Mouse (Mus musculus) cortical plate, adult 2 months (tissue): Measurements from ENCODE around the gene Eif2ak3. TPM values are rescaled to one million over a fixed set of nuclear protein-coding genes. Genes with fewer than 3 reads are reported as not detected.
A peak's percentile ranks its signal among the peaks of the same experiment; 100 is the strongest.

Experiments
- H3K27ac ChIP-seq: fragments of 200-500 bp; 2 replicates; pipeline ENCODE4 v1.5.1; 2012; ENCODE audit warnings: low read length, control low read depth, inconsistent platforms; ENCODE audit not compliant: insufficient read depth
- H3K4me1 ChIP-seq: fragments of 200-500 bp; 2 replicates; pipeline ENCODE4 v1.6.1; 2011; ENCODE audit warnings: low read length; ENCODE audit not compliant: control insufficient read depth, insufficient read depth
- H3K4me3 ChIP-seq: fragments of 200-500 bp; 2 replicates; pipeline ENCODE4 v1.5.1; 2011; ENCODE audit warnings: mild to moderate bottlenecking, low read length, control low read depth; ENCODE audit not compliant: insufficient read depth
- CTCF ChIP-seq: fragments of 200-500 bp; IDR thresholded peaks from 2 replicates; pipeline ENCODE4 v1.5.1; 2011; ENCODE audit warnings: mild to moderate bottlenecking, control low read depth, low read length; ENCODE audit not compliant: insufficient read depth; ENCODE audit errors: extremely low read depth
- POLR2A ChIP-seq: fragments of 200-500 bp; IDR thresholded peaks from 2 replicates; pipeline ENCODE4 v1.6.1; 2011; ENCODE audit warnings: mild to moderate bottlenecking, low read length, control low read depth; ENCODE audit not compliant: insufficient read depth; ENCODE audit errors: extremely low read depth
- polyA plus RNA-seq: library from polyadenylated mRNA; depleted of rRNA; stranded (reverse); fragments of >200 nt; gene quantifications from 2 replicates; pipeline ENCODE4 v1.2.3, GENCODE M21; 2012; rRNA removed

Gene Eif2ak3
- polyA plus RNA-seq: 16.0 and 17.8 TPM in 2 replicates

DNA sequence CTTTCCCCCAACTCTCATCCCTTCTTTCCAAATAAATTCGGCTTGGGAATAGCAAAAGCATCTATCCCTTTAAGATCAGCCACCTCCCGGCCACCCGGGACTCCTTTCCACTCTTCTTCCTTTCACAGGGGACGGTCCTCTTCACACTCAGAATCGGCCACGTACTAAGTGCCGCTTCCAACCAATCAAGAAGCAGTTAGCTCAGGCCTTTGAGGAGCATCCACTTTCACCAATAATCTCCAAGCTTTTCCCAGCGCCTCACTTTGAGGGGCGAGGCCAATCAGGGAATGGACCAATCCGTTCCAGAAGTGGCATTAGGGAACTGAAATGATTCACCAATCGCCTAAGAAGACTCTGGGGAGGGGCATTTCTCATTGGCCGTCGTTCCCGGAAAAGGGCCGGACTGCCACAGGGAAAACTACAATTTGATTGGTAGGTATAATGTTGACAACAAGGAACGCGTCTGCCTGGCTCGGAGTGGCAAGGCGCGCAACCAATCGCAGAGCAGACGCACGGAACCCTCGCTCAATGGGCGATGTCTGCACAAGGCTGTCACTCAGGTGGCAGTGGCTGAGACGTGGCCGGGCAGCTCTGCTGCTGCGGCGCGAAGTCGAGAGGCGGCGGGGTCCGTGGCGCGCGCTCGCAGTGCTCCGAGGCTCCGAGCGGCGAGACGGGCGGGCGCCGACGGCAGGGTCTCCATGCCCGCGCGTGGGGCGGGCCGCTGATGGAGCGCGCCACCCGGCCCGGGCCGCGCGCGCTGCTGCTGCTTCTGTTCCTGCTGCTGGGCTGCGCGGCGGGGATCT, at the start of gene Eif2ak3:
Gene Eif2ak3 (plus strand): TSS at position 514 of the 803 bp plus-strand sequence.
- Histone ChIP-seq H3K4me3 (peak within 1 kb of the TSS; percentile 94), H3K4me1 (peaks cover 6% of the 10 kb centered on the region), H3K27ac (peak within 1 kb of the TSS; percentile 21)
- TF ChIP-seq CTCF (no peak), POLR2A (peak; percentile 99)

DNA sequence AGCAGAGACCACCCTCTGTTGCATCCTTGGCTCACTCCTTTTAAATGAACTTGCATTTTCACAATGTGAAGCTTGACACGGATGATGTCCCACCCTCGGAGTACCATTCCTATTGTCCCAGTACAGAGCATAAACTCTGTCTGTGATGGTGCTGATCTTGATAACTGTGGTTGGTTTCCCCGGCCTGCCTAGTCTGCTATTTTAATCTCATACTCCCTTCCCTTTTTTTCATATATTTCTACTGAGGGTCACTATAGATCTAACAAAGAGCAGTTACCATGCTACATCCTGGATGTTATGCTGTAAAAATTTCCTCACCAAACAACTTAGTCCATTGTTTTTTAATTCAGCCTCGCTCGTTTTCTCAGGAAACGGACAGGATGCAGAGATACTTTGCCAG, 47.4 kb upstream of the Eif2ak3 start:
- no peak for TF ChIP-seq CTCF
- TF ChIP-seq POLR2A: no peak
- Histone ChIP-seq H3K4me1 (no peaks in the 10 kb centered on the region), H3K4me3 (no peak overlapping the region), H3K27ac (no peak overlapping the region)

DNA sequence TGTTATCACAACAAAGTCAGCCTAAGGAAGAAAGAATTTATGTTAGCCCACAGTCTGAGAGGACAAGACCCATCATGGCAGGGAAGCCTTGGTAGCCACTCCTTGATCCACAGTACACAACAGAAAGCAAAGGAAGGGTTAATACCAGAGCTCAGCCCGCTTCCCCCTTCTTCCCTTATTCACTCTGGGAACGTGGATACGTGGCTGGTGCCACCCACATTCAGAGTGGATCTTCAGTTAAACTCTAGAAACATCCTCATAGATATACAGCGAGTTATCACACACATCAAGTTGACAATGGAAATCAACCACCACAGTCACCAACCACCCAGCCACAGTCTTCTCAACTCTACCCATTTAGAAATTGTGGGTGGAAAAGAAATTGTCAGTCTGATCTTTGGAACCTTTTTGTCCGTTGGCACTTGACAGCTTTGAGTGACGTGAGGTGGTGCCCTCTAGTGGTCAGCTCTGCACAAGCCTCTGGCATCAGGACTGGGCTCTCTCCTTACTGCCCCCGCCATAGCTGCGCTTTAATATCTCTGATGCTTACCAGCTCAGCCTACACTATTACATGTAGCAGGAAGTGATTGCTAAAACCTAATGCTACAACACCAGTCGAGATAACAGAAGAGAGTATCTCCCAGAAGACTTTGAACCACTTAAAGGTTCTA, 46.6 kb upstream of the Eif2ak3 start:
- Histone ChIP-seq H3K4me3 (no peak overlapping the region), H3K4me1 (no peaks in the 10 kb centered on the region), H3K27ac (no peak overlapping the region)
- peak; percentile 78 for TF ChIP-seq CTCF
- no peak for TF ChIP-seq POLR2A

DNA sequence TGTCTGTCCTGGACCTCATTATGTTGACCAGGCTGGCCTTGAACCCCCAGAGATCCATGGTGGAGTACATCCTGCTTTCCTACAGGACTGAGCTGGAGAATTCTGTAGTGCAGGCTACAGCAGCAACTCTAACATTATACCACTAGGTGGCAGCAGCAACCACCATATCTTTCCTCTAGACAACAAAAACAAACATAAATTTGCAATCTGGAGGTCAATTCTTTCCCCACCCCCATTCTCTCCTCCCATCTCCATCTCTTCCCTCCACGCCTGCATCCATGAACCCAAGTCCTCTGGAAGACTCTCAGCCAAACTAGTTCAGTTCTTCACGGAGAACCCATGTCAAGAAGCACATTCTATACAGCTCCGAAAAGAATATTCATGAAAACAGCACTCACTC, 39.7 kb upstream of the Eif2ak3 start:
- no peak overlapping the region for H3K4me3 ChIP-seq

DNA sequence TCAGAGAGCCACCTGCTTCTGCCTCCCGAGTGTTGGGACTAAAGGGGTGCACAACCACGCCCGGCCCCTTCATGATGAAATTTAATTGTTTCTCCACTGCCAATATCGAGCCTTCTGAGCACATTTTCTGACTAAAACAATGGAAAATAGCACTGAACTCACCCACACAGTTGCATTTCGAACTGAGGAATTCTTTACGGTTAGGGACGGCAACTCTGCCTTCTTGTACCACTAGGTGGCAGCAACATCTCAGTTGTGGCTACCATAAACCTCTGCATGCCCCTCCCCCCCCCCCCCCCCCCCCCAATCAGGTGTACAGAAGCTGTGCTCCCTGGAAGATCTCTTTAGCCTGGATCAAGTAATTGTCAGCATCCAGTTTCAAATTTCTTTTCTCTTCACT, 39.0 kb upstream of the Eif2ak3 start:
- no peak overlapping the region for H3K27ac ChIP-seq
- TF ChIP-seq CTCF (peak; percentile 62), POLR2A (no peak)
- H3K4me1 ChIP-seq: no peaks in the 10 kb centered on the region; the same call in 1 of the 2 replicates
- no peak overlapping the region for H3K4me3 ChIP-seq

More for the DNA sequence above, 39.7 kb upstream of the Eif2ak3 start:
- Histone ChIP-seq H3K4me1 (no peaks in the 10 kb centered on the region; the same call in 1 of the 2 replicates), H3K27ac (no peak overlapping the region)
- no peak for TF ChIP-seq POLR2A
- TF ChIP-seq CTCF: peak; percentile 41

DNA sequence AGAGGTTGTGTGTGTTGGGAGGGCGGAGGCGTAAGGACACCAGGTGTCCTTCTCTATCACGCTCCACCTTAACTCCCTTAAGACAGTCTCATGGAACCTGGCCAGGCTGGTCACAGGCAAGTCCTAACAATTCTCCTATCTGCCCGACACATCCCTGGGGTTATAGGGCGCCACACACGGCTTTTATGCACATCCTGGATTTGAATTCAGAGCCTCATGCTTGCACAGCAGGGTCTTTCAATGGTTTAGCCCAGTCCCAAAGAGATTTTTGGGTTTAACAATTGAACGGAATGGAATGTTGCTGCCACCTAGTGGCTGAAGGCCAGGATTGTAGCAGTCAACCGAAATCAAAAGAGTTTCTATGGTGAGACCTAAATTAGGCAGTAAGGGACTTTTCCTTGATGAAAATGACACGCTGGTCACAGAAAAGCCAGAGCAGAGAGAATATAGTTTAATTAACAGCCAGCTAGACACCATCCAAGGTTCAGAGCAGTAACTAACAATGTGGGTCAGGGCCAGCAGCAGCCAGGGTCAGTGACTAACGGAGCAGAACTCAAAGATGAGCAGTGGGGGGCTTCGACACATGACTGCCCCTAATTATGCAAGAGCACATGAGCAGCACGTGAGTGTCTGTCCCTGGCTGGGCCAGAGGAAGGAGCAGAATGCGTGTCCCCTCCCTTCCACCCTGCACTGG, 38.3 kb upstream of the Eif2ak3 start:
- no peaks in the 10 kb centered on the region; the same call in 1 of the 2 replicates for H3K4me1 ChIP-seq
- H3K4me3 ChIP-seq: no peak overlapping the region
- no peak overlapping the region for H3K27ac ChIP-seq
- TF ChIP-seq CTCF: peak; percentile 73
- no peak for TF ChIP-seq POLR2A

DNA sequence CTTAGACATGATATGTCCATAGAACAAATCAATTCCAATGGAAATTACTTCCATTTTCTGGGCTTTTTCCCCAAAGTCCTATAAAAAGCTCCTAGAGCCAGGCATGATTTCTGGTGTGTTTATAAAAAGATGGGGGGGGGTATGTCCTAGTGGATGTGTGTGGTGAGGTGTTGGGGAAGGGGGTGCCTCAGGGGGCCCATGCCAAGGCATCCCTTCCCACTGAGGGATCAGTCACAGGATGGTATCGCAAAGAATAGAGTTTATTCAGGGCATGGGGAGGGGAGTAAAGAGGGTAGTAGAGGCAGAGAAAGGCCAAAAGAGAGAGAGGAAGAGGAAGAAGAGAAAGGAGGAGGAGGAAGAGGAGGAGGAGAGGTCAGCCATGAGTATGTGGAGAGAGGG, 37.8 kb upstream of the Eif2ak3 start:
- Histone ChIP-seq H3K4me3 (no peak overlapping the region), H3K4me1 (no peaks in the 10 kb centered on the region; the same call in 1 of the 2 replicates), H3K27ac (no peak overlapping the region)
- no peak for TF ChIP-seq CTCF
- no peak for TF ChIP-seq POLR2A

DNA sequence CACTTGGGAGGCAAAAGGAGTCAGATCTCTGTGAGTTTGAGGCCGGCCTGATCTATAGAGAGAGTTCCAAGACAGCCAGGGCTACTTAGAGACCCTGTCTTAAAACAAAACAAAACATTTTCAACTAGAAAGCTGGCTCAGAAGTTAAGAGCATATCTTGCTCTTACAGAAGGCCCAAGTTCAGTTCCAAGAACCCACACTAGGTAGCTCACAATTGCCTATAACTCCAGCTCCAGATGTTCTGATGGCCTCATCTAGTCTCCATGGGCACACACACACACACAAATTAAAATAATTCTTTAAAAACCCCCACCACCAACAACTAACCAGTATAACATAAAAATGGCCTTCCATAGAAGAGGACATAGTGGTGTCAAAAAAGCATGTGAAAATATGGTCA, 33.8 kb upstream of the Eif2ak3 start:
- no peak overlapping the region for H3K4me3 ChIP-seq
- H3K27ac ChIP-seq: no peak overlapping the region
- TF ChIP-seq POLR2A: no peak
- TF ChIP-seq CTCF: no peak
- no peaks in the 10 kb centered on the region for H3K4me1 ChIP-seq
